Mouse (Mus musculus): ENCODE measurements at regions not wholly inside any gene's neighbourhood (a gene's known extent, or its start where the extent isn't known, plus 50 kb on each side); places are given as distances from the start of the nearest gene placed in this dataset.
A peak's percentile ranks its signal among the peaks of the same experiment; 100 is the strongest.

DNA sequence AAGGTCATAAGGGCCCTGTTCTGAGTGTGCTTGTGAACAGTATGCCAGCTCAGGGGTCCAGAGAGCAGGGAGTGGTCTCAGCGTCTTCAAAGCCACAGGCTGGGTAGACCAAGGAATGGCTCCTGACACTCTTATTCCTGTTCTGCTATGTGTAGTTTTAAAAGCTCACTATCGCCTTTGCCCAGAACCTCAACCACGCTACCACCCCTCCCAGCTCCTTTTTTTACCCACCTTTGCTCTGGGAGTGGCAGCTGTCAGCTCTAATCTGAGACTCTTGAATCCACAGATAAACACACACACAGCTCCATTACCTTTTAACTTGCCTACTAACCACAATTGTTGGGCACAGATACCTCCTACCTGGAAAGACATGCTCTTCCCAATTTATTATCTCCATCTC is 71.8 kb upstream of the Arhgap5 start:
- no peak for TF ChIP-seq GATA4 (IDR thresholded peaks at IDR 0.05; ENCODE audit: insufficient replicate concordance, low read length)

DNA sequence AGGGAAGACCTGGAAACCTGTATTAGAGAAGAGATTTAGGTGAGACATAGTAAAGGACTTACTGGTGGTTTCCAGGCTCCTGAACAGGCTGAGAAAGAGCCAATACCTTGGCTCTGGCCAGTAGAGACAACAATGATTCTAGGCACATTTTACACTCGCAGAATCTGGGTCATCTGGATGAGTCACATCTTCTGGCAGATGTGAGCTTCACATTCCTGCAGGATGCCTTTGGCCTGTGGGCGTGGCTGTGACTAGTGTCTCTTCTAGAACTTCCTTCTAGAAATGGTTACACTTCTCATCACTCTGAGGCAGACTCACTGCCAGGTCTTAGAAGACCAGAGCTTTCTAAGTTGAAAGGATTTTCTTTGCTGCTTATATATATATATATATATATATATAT is 69.8 kb upstream of the Arhgap5 start:
- no peak for TF ChIP-seq GATA4 (IDR thresholded peaks at IDR 0.05; ENCODE audit: insufficient replicate concordance, low read length)

DNA sequence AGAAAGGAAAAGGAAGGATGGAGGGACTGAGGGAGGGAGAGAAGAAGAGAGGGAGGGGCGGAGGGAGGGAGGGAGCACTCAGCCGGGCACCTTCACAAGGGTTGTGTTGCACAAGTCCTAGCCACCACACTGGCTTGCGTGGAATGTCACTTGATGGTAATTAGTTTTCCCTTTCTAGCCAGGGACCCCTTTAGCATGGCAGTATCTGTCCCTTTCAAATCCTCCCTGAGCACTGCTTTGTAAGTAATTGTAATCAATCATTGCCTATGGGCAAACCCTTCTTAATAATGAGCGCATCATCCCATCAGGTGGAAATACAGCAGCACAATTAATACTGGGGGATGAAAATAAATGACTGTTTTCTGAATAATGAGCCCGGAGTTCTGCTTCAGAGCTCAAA is 68.5 kb upstream of the Arhgap5 start:
- no peak for TF ChIP-seq GATA4 (IDR thresholded peaks at IDR 0.05; ENCODE audit: insufficient replicate concordance, low read length)

DNA sequence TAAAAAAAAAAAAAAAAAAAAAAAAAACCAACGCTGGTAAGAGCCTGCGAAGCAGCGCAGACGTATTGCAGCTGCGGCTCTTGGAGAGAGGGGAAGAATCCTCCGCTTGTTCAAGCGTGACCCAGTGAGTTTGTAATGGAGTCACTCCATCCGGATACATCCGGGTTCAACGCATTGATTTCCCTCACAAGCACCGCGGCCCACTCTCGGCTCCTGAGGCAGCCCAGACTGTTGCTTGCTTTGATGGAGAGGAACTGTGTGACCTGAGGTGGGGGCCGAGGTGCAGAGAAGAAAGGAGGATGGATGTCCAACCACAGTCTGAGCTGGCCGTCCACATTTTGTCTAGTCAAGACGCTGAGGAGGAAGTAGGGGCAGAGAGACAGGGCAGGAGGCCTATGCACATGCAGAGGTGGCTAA is 68.0 kb upstream of the Arhgap5 start:
- no peak for TF ChIP-seq GATA4 (IDR thresholded peaks at IDR 0.05; ENCODE audit: insufficient replicate concordance, low read length)

DNA sequence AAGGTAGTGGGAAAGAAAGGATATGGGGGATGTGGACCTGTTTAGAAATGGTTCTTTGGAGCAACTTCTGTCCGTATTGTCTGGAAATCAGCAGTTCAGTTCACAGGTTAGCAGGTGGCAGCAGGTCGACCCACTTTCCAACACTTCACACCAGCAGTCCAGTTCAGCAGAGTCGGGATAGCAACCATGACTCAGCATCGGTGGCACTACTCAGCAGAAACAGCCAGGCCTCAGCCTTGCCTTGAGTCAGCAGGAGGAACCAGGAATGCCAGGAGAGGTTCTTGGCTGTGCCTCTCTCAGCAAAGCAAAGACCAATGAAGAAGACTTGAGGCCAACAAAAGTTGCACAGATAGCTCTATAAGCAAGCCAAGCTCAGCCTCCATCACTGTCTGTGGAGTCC is 66.8 kb upstream of the Arhgap5 start:
- no peak for TF ChIP-seq GATA4 (IDR thresholded peaks at IDR 0.05; ENCODE audit: insufficient replicate concordance, low read length)

DNA sequence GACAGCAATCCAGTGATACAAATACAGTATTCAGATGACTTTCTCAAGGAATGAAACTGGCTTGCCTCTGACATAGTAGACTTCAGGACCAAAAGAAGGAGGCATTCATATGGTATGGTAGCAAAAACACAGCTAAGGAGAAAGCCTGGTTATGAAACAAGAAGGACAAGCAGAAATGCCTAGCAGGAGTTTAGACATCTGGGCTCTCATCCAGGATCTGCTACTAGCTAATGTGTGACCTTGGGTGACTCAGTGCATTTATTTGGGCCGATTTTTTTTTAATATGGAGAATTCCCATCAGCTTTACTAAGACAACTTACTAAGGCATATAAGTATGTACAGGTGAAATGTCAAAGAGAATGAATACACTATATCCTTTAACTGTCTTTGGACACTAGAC is 64.5 kb upstream of the Arhgap5 start:
- no peak for TF ChIP-seq GATA4 (IDR thresholded peaks at IDR 0.05; ENCODE audit: insufficient replicate concordance, low read length)

DNA sequence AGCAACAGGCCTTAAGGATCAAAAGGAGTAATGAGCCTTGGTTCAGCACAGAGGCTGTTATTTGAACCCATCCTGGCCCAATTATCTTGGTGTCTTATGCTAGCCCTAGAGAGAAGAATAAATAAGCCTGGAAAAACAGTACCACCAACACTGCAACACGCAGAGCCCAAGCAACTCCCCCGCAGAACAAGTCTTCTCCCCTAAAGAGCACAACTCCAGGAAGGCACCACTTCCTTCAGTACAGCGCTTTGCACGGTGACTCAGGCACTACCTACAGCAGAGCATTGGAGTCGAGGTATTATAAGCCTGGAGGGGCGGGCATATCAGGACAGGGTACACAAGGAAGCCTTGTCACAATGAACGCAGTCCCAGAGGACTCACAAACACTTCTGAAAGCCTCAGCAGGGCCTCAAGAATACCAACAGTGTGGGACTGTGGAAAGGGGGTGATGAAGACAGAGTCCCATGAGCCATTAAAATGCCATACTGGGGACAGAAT is 62.9 kb upstream of the Arhgap5 start:
- no peak for TF ChIP-seq GATA4 (IDR thresholded peaks at IDR 0.05; ENCODE audit: insufficient replicate concordance, low read length)

DNA sequence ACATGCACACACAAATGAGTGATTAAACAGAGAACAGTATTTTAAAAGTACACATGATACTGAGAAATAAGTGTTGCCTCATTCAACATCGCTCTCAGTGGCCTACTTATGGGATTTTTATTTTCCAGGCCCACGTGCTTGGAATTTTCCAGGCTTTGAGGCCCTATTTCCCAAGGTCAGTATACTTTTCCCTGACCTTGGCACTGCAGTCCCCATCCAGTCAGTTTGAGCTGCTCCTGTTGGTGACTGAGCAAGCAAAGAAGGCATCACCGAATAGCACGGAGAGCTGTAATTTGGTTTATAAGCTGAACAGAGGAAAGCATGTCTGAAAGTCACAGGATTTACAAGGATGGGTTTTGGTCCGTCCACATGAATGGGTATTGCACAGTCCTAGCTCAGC is 61.4 kb upstream of the Arhgap5 start:
- no peak for TF ChIP-seq GATA4 (IDR thresholded peaks at IDR 0.05; ENCODE audit: insufficient replicate concordance, low read length)

DNA sequence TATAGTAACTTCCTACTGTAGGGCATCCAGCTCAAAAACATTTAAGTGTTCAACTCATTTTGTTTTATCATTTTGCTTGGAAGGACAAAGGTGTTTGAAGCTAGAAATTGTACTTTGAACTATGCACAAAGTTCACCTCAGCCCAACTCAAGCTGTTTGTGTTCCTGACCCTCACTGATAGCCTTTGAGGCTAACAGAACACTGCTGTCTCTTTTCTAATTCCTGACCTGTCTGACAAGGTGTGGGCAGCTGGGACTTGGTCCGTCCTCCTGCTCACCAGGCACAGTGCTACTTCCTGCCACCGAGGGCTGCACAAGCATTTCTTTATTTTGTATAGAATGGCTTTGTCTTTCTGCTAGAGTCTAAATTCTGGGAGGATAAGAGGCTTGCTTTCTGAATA is 58.0 kb upstream of the Arhgap5 start:
- peak; percentile 77 for TF ChIP-seq GATA4 (IDR thresholded peaks at IDR 0.05; ENCODE audit: insufficient replicate concordance, low read length)

DNA sequence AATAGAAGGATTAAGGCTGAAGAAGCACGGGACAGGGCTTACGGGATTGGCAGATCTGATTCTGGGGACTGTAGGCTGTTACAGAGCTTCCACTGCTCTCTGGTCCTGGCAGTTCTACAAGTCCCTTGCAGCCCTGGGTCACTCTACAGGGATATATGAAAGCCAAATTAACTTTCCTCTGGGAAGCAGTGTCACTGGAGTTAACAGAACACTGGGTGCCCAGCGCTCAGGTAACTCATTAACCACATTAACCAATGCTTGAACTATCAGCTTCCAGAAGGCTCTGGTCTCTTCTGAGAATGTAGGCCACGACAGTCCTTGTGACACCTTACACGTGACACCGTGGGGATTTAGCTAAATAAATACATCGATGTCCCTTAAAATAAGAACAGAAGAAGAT is 57.3 kb upstream of the Arhgap5 start:
- no peak for TF ChIP-seq GATA4 (IDR thresholded peaks at IDR 0.05; ENCODE audit: insufficient replicate concordance, low read length)

DNA sequence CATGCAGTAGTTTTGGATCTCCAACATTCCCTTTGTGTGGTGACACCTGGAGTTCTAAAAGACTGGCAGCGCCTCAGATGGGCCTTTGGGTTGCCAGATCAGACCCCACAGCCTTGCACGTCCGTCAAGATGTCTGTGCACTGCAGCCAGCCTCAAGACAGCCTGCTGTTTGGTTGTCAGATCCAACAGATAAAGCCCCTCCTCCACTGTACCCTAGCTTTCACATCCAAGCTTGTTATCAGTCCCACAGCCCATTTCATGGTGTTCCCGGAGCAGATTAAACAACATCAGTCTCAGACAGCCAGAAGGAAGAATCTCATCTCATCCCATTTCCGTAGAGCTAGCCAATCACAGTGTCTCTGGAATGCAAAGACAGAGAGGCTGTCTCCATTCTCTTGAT is 56.3 kb upstream of the Arhgap5 start:
- TF ChIP-seq GATA4 (IDR thresholded peaks at IDR 0.05; ENCODE audit: insufficient replicate concordance, low read length) = no peak

DNA sequence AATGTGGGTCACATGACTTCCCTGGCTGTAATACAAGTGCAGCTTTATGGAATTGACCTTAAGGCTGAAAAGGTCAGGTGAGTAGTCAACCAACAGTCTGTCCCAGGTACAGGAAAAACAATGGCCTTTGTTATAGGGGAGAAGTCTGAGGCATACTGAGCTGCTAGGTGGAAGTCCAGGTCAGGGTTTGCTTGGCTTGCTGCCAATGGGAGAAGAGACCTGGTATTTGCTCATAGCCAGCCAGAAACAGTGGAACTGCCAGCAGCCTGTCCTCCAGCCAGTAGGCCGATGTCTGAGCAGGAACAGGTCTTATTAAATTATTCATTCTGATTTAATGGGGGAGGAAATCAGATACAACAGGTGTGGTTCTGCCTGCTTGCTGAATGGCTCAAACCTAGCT is 55.6 kb upstream of the Arhgap5 start:
- no peak for TF ChIP-seq GATA4 (IDR thresholded peaks at IDR 0.05; ENCODE audit: insufficient replicate concordance, low read length)

DNA sequence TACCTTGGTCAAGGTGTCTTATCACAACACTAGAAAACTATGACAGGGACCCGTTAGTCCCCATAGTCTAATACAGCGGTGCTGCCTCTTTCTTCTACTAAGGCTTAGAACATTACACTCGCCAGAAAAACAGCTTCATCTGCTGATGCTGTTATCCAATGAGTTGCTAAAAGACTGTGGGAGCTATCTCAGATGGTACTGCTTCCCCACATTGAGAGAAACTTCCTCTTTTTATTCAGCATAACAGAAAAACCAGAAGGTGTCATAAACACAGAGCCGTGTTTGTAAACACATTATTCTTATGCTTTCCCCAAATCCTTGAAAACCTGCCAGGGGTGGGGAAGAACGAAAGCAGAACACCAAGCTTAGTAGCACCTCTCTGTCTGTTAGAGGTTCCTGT is 49.9 kb upstream of the Arhgap5 start:
- TF ChIP-seq GATA4 (IDR thresholded peaks at IDR 0.05; ENCODE audit: insufficient replicate concordance, low read length) = no peak
